Mouse (Mus musculus) heart, embryonic 14.5 days (tissue): Measurements from ENCODE around the gene Mum1. TPM values are rescaled to one million over a fixed set of nuclear protein-coding genes. Genes with fewer than 3 reads are reported as not detected.
A peak's percentile ranks its signal among the peaks of the same experiment; 100 is the strongest.

Experiments
- ATAC-seq: fragments of 200-750 bp; cut with Nextera tagmentation; 2 replicates; pipeline ENCODE4 v1.8.0; 2017; ENCODE audit warnings: low read depth, moderate TSS enrichment; ENCODE audit not compliant: insufficient number of reproducible peaks, insufficient read depth, low FRiP score
- H3K27ac ChIP-seq, 2 experiments: fragments of 200-500 bp in 1 of 2; fragments of 300-500 bp in 1 of 2; sonication (generic) in 1 of 2; replicated peaks in 1 of 2; 2 replicates each; pipeline ENCODE4 v1.5.1; 2012 to 2014; ENCODE audit warnings: low read depth in 2 of 2, low read length in 2 of 2, control low read depth in 1 of 2, mild to moderate bottlenecking in 1 of 2, mixed read lengths in 1 of 2; ENCODE audit not compliant: control insufficient read depth in 1 of 2, insufficient read depth in 1 of 2
- H3K27me3 ChIP-seq: fragments of 300-500 bp; sonication (generic); 2 replicates; pipeline ENCODE4 v1.6.1; 2014; ENCODE audit warnings: mild to moderate bottlenecking, low read length, control low read depth; ENCODE audit not compliant: control insufficient read depth, insufficient read depth
- H3K36me3 ChIP-seq: fragments of 300-500 bp; sonication (generic); 2 replicates; pipeline ENCODE4 v1.6.1; 2014; ENCODE audit warnings: mild to moderate bottlenecking, control low read depth, low read length, mixed read lengths; ENCODE audit not compliant: control insufficient read depth, insufficient read depth
- H3K4me1 ChIP-seq, 2 experiments: fragments of 200-500 bp in 1 of 2; fragments of 300-500 bp in 1 of 2; sonication (generic) in 1 of 2; 2 replicates each; pipeline ENCODE4 v1.6.1; 2012 to 2014; ENCODE audit warnings: low read length in 2 of 2, control low read depth in 1 of 2, mixed read lengths in 1 of 2; ENCODE audit not compliant: control insufficient read depth in 2 of 2, insufficient read depth in 2 of 2
- H3K4me2 ChIP-seq: fragments of 300-500 bp; sonication (generic); 2 replicates; pipeline ENCODE4 v1.6.1; 2014; ENCODE audit warnings: mild to moderate bottlenecking, low read length
- H3K4me3 ChIP-seq, 2 experiments: fragments of 200-500 bp in 1 of 2; fragments of 300-500 bp in 1 of 2; sonication (generic) in 1 of 2; 2 replicates each; pipeline ENCODE4 v1.5.1; 2012 to 2014; ENCODE audit warnings: low read length in 2 of 2, mild to moderate bottlenecking in 2 of 2, control low read depth in 1 of 2, low read depth in 1 of 2, moderate library complexity in 1 of 2; ENCODE audit not compliant: control insufficient read depth in 1 of 2, insufficient read depth in 1 of 2
- H3K9ac ChIP-seq: fragments of 300-500 bp; sonication (generic); 2 replicates; pipeline ENCODE4 v1.6.1; 2014; ENCODE audit warnings: mild to moderate bottlenecking, low read length
- H3K9me3 ChIP-seq: fragments of 300-500 bp; sonication (generic); 2 replicates; pipeline ENCODE4 v1.6.1; 2016; ENCODE audit warnings: low read length, control low read depth; ENCODE audit not compliant: control insufficient read depth
- WGBS: fragments of 180-500 bp; shearing (Covaris S2); extraction: QIAGEN DNeasy Blood & Tissue Kit; methylation state at CpG from one replicate; pipeline ENCODE4 v1.1.7; 2014; 5-methylcytosine and 5-hydroxymethylcytosine counted together
- polyA plus RNA-seq: library from polyadenylated mRNA; unstranded; fragments of >200 nt; fragmentation: Nextera tagmentation; extraction: Ambion mirVana; gene quantifications from 2 replicates; pipeline ENCODE4 v1.2.1, GENCODE M21; 2014

Gene Mum1
- polyA plus RNA-seq, 1 experiment from 2014 or later = 29.3 TPM

- peak overlapping the region; percentile 98 for H3K4me2 ChIP-seq
- peaks cover 13 to 26% of the 10 kb centered on the region in 2 experiments for H3K4me1 ChIP-seq
- H3K27ac ChIP-seq = peak overlapping the region; percentile 57 to 90
- no peaks in the 10 kb centered on the region for H3K27me3 ChIP-seq
- peak overlapping the region; percentile 75 to 85 for H3K4me3 ChIP-seq
- ATAC-seq = no peak
- WGBS = 9% methylated on average over 10 of the region's 10 CpGs
- peaks cover 38% of the 10 kb centered on the region for H3K36me3 ChIP-seq
- H3K9me3 ChIP-seq = no peaks in the 10 kb centered on the region
- H3K9ac ChIP-seq = peak overlapping the region; percentile 95
These were observed 919 bp downstream of the Mum1 start for GRCm38 (mm10) chr10:80227166-80227539.

DNA sequence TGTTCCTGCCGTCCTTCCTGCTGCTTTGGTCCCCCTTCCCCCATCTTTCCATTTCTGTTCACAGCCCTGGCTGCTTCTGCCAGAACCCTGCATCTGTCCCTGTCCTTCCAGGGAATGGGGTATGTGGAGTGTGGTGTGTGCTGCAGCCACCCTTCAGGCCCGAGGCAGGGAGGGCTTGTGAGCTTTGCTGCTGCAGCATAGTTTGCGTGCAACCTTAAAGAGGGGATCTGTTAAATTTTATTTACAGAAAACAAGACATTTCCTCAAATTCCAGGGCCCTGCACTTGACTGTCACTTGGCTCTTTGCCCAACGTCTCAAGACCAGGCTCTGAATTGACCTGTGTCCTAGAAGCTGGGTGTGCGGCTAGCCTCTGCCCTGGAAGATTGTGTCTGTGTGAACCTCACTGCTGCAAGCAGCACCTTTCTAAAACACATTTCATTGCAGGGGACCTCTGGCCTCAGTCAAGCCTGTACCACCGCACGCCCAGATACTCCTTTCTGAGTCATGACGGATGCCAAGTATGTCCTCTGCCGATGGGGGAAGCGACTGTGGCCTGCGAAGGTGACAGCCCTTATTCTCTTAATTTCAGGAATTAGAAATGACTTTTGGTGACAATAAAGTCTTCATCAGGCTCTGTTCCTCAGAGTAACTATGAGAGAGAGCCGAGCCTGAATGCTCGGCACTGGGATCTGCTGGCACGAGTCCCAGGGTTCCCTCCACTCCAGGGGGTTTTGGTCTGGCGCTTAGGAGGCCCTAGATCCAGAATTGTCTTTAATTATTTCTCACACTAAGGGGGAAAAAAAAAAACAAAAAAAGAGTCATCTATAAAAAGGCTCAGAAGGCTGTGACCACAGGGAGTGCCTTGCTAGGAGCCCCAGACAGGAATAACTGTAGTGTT is 1.9 kb downstream of the Mum1 start:
- Histone ChIP-seq H3K36me3 (peaks cover 48% of the 10 kb centered on the region), H3K27me3 (no peaks in the 10 kb centered on the region), H3K9me3 (no peaks in the 10 kb centered on the region), H3K27ac (peak overlapping the region; percentile 45 to 90; a peak in 3 of 4 replicates), H3K4me1 (peaks cover 13 to 26% of the 10 kb centered on the region in 2 experiments), H3K4me3 (peak overlapping the region; percentile 75 to 85), H3K9ac (peak overlapping the region; percentile 95), H3K4me2 (peak overlapping the region; percentile 98)
- ATAC-seq = no peak
- 41% methylated on average over 15 of the region's 15 CpGs for WGBS

- Histone ChIP-seq H3K9me3 (no peaks in the 10 kb centered on the region), H3K4me2 (no peak overlapping the region), H3K9ac (no peak overlapping the region), H3K4me3 (no peak overlapping the region), H3K4me1 (peaks cover 0 to 6% of the 10 kb centered on the region in 2 experiments; a peak in 1 of 4 replicates), H3K36me3 (peaks cover 100% of the 10 kb centered on the region), H3K27me3 (no peaks in the 10 kb centered on the region), H3K27ac (no peak overlapping the region)
- 93% methylated on average over 13 of the region's 13 CpGs for WGBS
- no peak for ATAC-seq
These were observed 10.1 kb downstream of the Mum1 start for GRCm38 (mm10) chr10:80236145-80236825.

- Histone ChIP-seq H3K4me3 (no peak overlapping the region), H3K27ac (no peak overlapping the region), H3K4me1 (peaks cover 4 to 12% of the 10 kb centered on the region in 2 experiments), H3K9me3 (no peaks in the 10 kb centered on the region), H3K9ac (no peak overlapping the region), H3K36me3 (peaks cover 100% of the 10 kb centered on the region), H3K4me2 (no peak overlapping the region), H3K27me3 (no peaks in the 10 kb centered on the region)
- 85% methylated on average over 4 of the region's 4 CpGs for WGBS
- no peak for ATAC-seq
These were observed 10.8 kb downstream of the Mum1 start for GRCm38 (mm10) chr10:80237020-80237419.

GRCm38 (mm10) chr10:80238306-80238705 is 12.1 kb downstream of the Mum1 start:
- Histone ChIP-seq H3K4me2 (no peak overlapping the region), H3K9ac (no peak overlapping the region), H3K27ac (no peak overlapping the region), H3K4me1 (peaks cover 4 to 21% of the 10 kb centered on the region in 2 experiments), H3K36me3 (peaks cover 100% of the 10 kb centered on the region), H3K4me3 (no peak overlapping the region), H3K9me3 (no peaks in the 10 kb centered on the region), H3K27me3 (no peaks in the 10 kb centered on the region)
- WGBS = 84% methylated on average over 3 of the region's 3 CpGs
- ATAC-seq = no peak

DNA sequence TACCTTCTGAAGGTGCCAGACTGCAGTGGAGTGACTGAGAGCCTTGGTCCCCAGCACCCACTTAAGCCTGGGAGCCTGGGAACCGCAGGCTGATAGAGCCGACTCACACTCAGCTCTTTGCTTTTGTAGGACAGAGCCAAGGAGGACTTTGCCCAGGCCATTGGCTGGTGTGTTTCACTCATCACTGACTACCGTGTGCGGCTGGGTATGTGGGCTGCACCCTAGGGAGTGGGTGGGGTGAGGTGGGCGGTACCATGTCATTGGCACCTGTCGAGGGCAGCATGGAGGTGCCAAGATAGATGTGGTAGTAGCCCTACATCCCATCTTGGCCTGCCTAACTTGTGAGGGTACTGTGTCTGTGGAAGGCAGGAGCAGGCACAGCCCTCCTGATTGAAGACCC is 13.6 kb downstream of the Mum1 start:
- no peak overlapping the region for H3K9ac ChIP-seq
- peaks cover 99% of the 10 kb centered on the region for H3K36me3 ChIP-seq
- H3K4me1 ChIP-seq = peaks cover 4 to 22% of the 10 kb centered on the region in 2 experiments
- no peak overlapping the region for H3K4me2 ChIP-seq
- no peak overlapping the region for H3K4me3 ChIP-seq
- no peak overlapping the region for H3K27ac ChIP-seq
- 82% methylated on average over 6 of the region's 6 CpGs for WGBS
- H3K27me3 ChIP-seq = no peaks in the 10 kb centered on the region
- ATAC-seq = no peak
- H3K9me3 ChIP-seq = no peaks in the 10 kb centered on the region

- Histone ChIP-seq H3K27ac (peak overlapping the region; percentile 73 to 87), H3K4me1 (peaks cover 7 to 27% of the 10 kb centered on the region in 2 experiments), H3K9ac (peak overlapping the region; percentile 38), H3K27me3 (no peaks in the 10 kb centered on the region), H3K36me3 (peaks cover 76% of the 10 kb centered on the region), H3K4me3 (no peak overlapping the region), H3K4me2 (no peak overlapping the region), H3K9me3 (no peaks in the 10 kb centered on the region)
- ATAC-seq = peak; percentile 54
- WGBS = 15% methylated on average over 9 of the region's 9 CpGs
These were observed 15.9 kb downstream of the Mum1 start for GRCm38 (mm10) chr10:80242088-80242487.
